24 mouse cellular contexts compared by ENCODE assay signal in the genomic region with DNA sequence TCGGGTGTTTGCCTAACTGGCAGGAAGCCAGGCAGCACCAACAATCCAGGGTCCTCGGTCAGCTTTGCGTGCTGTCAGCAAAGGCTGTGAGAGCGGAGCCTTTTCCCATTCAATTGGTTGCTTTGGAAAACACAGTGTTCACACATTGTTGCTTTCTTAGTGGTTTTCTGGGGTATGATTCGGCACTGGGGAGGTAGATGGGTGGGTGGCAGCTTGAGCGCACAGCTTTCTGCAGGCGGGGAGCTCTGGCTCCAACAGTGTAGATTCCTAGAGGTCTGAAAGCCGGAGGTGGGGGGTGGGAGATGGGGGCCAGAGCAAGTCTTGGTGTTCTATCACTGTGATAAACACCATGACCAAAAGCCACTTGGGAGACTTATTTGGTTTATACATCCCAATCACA.
"Had no signal": no experiment of that assay in that cellular context is flagged by ENCODE, and none has a peak within 500 bp of the region (broad histone marks: within the 10 kb centered on the region; RNA-seq: fewer than 3 reads in every experiment).

No protein-coding gene starts in this region.

- H3K27me3 ChIP-seq: hindbrain, embryonic 13.5 days; hindbrain, embryonic 15.5 days had no signal

- H3K36me3 ChIP-seq: hindbrain, embryonic 13.5 days; hindbrain, embryonic 15.5 days; limb, embryonic 13.5 days; limb, embryonic 15.5 days had no signal

- H3K9me3 ChIP-seq: heart, embryonic 10.5 days; heart, embryonic 12.5 days; hindbrain, embryonic 13.5 days; hindbrain, embryonic 15.5 days; kidney, embryonic 15.5 days; limb, embryonic 13.5 days; limb, embryonic 15.5 days; liver, embryonic 12.5 days had no signal

- H3K4me1 ChIP-seq: heart, embryonic 10.5 days; heart, embryonic 12.5 days; hindbrain, embryonic 13.5 days; hindbrain, embryonic 15.5 days; kidney, embryonic 15.5 days; limb, embryonic 13.5 days; limb, embryonic 15.5 days; liver, embryonic 12.5 days had no signal

- H3K4me2 ChIP-seq: heart, embryonic 12.5 days; hindbrain, embryonic 13.5 days; hindbrain, embryonic 15.5 days; kidney, embryonic 15.5 days; limb, embryonic 13.5 days; limb, embryonic 15.5 days; liver, embryonic 12.5 days had no signal

- H3K9ac ChIP-seq: heart, embryonic 12.5 days; hindbrain, embryonic 13.5 days; hindbrain, embryonic 15.5 days; kidney, embryonic 15.5 days; limb, embryonic 13.5 days; limb, embryonic 15.5 days; liver, embryonic 12.5 days had no signal

- H3K4me3 ChIP-seq: gastrocnemius, adult 2 months; heart, embryonic 10.5 days; heart, embryonic 12.5 days; hindbrain, embryonic 13.5 days; hindbrain, embryonic 15.5 days; kidney, embryonic 15.5 days; limb, embryonic 13.5 days; limb, embryonic 15.5 days; liver, embryonic 12.5 days had no signal

- DNase-seq: gastrocnemius, postnatal 10 days; gastrocnemius, postnatal 25 days; heart, adult 18-20 months; heart, postnatal 10 days; kidney, adult 11 months; kidney, adult 2 months; kidney, adult 9 months; kidney, postnatal 14 days; kidney, postnatal 36 days; layer of hippocampus, adult 9-11 months; layer of hippocampus, postnatal 36 days; left cerebral cortex, postnatal 4 days had no signal

- H3K27ac ChIP-seq: gastrocnemius, adult 2 months; heart, embryonic 10.5 days; hindbrain, embryonic 13.5 days; hindbrain, embryonic 15.5 days; hindbrain, postnatal 0 days; kidney, embryonic 15.5 days; kidney, postnatal 0 days; limb, embryonic 13.5 days; limb, embryonic 15.5 days; liver, embryonic 12.5 days had no signal

- ATAC-seq: hindbrain, postnatal 0 days; intestine, embryonic 16.5 days; liver, embryonic 12.5 days had no signal
